Mouse (Mus musculus): ENCODE data around the gene Irgc1.

The Irgc1 gene

GRCm38 (mm10) chr7:24470356-24470755 lies 18.3 kb upstream of the Irgc1 start:
- DNase-seq (ENCODE audit: low spot score): no peak

GRCm38 (mm10) chr7:24469126-24469525 lies 17.0 kb upstream of the Irgc1 start:
- no peak for DNase-seq (ENCODE audit: low spot score)

DNA sequence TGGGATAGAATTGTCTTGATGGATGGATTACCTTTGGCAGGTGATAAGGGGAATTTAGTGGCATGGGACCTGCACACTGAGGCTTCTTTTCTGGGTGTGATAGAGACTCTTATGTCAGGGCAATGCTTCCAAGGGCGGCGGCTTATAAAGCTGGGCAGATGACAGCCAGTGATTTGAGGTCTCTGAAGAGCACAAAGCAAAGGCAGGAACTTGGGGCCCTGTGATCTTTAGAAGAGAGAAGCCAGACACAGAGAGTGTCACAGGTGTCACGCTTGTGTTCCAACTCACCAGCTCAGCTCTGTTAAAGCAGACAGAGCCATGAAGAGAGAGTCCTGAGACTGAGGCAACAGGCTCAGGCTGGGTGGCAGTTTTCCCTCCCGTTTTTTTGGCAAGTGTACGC lies 15.8 kb upstream of the Irgc1 start:
- no peak for DNase-seq (ENCODE audit: low spot score)

- DNase-seq (ENCODE audit: low spot score): no peak
These were observed 14.7 kb upstream of the Irgc1 start for GRCm38 (mm10) chr7:24466835-24467234.

DNA sequence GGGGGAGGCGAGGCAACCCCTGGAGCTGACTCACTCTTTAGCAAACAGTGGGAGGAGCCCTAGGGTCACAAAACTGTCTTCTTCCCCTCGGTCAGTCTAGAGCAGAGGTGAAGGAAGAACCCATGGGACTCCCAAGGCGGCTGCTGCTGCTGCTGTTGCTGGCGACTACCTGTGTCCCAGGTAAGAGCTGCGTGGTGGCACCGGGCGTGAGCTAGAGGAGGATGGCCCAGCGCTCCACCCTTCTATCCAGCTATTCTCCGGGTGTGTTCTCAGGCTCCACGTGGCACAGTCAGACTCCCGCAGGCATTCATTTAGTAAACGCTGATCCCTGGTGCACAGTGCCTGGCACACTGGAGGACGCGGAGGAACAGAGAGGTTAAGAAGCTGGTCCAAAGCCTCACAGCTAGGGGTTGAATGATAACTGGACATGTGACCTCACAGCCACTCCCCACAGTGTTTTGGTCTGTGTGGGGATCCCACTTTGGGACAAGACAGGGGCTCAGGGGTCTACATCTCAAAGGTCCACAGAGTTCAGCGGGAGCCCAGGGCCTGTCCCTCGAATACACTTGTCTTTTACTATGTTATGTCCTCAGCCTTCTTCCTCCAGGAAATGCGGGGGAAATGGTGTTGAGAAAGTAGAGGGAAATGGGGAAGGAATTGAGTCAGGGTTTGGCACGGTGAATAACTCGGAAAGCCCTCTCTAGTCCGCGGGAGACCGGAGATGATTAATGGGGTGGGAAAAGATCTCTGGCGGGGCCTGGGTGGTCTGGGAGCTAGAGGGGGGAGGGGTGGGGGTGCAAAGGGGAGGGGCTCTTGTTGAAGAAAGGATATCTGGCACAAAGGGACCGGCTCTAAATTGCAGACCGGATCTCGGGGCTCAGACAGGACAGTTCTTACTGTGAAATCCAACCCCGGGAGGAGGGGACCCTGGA lies 10.6 kb upstream of the Irgc1 start, which contains the start of gene Plaur:
Plaur (plus strand) TSS at position 97 of the 932 bp plus-strand sequence.
- no peak for DNase-seq (ENCODE audit: low spot score)

DNA sequence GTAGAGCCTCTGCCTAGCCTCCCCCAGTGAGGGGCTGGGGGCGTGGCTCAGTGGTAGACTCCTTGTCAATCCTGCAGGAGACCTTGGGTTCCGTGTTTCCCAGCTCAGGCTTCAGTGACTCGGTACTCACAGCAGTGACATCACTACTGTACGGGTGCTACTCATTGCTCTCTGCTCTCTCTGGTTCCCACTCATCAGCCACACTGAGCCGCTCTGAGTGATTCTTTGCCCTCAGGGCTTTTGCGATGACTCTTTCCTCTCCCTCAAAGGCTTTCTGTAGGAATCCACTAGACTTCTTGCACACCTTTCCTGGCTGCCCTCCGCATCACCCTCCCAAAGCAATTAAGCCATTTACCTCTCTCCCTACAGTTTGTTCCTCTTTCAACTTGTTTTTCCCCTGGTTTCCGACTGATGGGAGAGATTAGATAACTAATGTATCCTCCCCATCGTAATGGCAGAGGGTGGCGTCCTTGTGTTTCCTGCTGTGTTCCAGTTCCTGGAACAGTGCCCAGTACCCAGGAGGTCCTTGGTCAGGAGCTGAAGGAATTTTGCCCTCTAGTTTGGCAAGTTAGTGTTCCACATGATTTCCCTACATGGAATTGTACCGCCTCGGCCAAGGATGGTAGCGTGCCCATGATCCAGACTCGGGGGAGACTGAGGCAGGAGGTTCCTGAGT lies 9.4 kb upstream of the Irgc1 start:
- no peak for DNase-seq (ENCODE audit: low spot score)

- no peak for DNase-seq (ENCODE audit: low spot score)
These were observed 7.7 kb upstream of the Irgc1 start for GRCm38 (mm10) chr7:24459843-24460242.

DNA sequence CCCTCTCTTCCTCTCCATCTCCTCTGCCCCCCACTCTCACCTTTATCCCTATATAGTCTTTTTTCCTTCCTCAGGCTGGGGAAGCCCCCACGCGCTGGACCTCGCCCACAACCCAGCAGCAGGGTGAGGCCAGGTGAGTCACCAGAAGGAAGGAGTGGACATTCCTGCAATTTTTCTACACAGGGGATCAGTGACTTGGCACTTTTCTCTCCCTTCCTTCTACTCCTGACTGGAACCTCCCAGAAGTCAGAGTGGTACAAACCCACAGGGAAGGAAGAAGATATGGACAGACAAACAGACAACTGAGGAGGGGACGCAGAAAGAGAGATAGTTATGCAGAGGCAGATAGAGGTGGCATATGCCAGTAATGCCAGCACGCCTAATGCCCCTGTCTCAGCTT lies 7.3 kb upstream of the Irgc1 start:
- no peak for DNase-seq (ENCODE audit: low spot score)

DNA sequence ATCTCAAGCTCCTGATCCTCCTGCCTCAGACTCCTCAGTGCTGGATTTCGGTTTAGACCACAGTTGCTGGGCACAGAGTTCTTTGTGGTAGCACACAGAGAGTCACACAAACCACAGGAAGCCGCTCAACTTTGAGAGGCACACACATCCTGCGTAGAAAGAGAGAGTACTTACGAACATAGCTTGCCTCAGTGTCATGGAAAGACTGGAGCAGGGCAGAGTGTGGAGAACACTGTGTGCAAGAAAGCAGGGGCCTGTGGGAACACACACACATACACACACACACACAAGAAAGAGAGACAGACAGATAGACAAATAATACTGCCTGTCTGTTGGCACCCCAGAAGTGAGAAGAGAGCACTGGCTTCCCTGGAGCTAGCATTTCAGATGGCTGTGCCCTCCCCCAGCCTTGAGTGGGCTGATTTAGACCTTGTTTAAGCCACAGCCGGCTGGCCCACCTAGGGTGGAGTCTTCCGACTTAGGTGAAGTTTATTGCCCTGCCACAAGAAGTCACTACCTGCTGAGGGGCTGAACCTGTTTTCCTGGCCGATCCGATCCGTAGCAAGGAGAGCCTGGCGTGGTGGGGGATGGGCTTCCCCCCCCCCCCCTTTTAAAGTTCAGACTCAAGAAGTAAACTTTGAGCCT lies 5.8 kb upstream of the Irgc1 start:
- DNase-seq (ENCODE audit: low spot score): no peak

DNA sequence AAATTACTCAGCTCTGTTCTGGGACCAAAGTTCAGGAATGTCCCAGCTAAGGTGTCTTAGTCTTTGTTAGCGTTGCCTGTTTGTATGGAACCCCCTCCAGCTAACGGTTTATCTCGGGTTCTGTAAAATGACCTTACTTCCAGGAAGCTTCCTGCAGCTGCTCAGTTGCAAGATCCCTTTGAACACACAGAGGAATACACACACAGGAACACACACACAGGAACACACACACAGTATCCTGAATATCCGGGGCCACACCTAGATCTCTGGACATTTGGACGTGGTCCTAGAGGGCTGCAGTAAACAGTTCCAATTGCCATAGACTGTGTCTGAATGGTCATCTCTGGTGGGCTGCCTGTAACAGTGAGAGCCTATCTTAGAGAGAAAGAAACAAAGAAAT lies 3.6 kb upstream of the Irgc1 start:
- no peak for DNase-seq (ENCODE audit: low spot score)

DNA sequence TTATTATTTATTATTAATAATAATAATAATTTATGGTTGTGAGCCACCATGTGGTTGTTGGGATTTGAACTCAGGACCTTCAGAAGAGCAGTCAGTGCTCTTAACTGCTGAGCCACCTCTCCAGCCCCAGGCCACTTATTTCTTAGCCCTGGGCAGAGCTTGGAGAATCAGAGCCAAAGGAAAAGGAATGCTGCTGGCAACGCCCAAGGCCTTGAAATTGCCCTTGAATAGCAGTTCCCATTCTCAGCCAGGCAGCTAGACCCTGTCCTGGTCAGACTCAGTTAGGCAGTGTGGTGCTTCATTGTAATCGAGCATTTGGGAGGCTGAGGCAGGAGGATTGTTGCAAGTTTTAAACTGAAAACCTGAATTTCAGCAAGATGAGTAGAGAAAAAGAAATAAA lies 2.1 kb upstream of the Irgc1 start:
- DNase-seq (ENCODE audit: low spot score): no peak

DNA sequence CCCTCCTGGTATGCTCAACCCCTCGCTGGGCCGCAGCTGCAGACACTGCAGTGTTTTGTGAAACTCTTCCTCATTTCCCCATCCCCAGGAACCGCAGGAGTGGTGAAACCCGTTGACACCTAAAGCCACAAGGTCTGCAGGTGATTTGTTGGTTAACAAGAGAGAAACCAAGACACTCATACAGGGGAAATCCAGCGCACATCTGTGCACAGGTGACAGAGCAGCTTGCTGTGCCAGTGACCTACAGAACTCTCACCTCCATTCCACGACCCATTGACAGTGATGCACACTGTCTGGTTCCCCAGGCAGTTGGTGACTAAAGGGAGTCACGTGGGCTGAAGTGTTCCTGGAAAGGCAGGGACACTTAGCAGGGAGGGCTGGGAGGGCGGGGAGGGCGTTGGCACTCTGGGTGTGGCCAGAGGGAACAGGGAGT lies 1.5 kb downstream of the Irgc1 start:
- DNase-seq (ENCODE audit: low spot score): no peak

- DNase-seq (ENCODE audit: low spot score): no peak
These were observed 3.1 kb downstream of the Irgc1 start for GRCm38 (mm10) chr7:24448782-24449517.

GRCm38 (mm10) chr7:24446697-24447340 lies 5.3 kb downstream of the Irgc1 start:
- DNase-seq (ENCODE audit: low spot score): peak; percentile 53

DNA sequence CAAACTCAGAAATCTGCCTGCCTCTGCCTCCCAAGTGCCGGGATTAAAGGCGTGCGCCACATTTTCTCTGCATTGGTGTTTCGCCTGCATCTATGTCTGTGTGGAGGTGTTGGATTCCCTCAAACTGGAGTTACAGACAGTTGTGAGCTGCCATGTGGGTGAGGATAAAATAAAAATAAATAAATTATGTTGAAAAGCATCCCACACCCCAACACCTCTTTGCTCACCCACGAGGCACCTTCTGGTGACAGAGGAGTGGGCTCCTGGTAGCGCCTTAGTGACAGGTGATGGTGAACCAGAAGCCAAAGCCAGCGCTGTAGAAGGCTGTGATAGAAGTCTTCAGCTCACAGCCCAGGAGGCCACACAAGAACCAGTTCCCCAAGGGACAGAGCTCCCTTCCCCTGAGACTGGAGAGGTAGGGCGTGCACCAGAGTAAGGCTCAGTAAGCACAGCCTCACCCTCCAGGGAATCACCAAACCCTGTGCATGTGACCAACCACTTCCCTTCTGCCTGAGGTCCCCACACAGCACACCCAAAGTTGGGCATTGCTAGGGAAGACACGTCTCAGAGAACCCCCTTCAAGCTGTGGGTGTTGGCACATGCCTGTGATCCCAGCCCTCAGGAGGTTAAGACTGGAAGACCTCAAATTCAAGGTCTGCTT lies 6.7 kb downstream of the Irgc1 start:
- DNase-seq (ENCODE audit: low spot score): no peak

DNA sequence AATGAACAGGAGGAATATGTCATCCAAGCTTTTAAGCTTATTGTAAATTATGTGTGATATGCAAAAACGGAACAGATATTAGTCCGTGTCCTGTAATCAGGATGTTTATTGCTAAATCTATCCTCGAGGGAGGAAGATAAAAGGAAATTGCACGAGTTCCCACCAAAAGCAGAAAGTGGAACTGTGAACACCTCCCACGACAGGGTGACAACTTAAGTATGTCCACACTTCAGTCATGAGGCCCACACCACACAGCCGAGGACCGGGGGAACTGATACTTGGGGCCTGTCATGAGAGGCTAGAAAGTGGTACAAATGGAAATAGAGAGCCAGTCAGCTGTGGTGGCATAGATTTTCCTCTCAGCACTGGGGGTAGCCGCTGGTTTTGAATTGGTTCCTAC lies 9.8 kb downstream of the Irgc1 start:
- DNase-seq (ENCODE audit: low spot score): no peak

- DNase-seq (ENCODE audit: low spot score): peak; percentile 42
These were observed 10.3 kb downstream of the Irgc1 start for GRCm38 (mm10) chr7:24441785-24442184.

DNA sequence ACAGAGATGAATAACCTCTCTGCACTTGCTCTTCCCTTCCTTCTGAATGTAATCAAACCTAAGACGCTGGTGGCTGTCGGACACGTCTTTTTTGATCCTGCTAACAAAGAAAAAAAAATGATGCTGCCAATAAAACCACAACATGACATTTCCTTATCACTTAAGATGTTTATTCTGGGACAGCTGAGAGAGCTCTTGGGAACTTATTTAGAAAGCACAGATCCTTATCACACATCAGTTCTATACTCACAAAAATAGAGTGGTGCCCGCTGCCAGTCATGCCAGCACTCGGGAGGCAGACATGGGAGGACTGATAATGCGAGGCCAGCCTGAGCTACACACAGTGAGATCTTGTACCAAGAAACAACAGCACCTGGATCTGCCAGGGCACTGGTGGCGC lies 12.2 kb downstream of the Irgc1 start:
- no peak for DNase-seq (ENCODE audit: low spot score)

DNA sequence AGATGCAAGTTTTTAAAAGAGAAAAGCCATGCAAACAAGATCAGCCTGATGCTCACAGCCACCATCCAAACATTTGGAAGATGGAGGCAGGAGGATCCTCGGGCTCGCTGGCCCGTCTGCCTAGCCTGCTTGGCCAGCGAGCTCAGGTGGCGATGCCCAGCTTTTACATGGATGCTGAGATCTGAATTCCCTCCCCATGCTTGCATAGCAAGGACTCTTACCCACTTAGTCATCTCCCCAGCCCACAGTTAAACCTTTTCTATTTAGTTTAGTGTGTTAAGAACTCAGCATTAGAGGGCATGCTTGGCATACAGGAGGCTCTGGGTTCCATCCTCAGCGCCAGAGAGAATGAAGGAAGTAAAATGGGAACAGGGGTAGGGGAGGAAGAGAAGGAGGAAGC lies 12.9 kb downstream of the Irgc1 start:
- DNase-seq (ENCODE audit: low spot score): no peak

DNA sequence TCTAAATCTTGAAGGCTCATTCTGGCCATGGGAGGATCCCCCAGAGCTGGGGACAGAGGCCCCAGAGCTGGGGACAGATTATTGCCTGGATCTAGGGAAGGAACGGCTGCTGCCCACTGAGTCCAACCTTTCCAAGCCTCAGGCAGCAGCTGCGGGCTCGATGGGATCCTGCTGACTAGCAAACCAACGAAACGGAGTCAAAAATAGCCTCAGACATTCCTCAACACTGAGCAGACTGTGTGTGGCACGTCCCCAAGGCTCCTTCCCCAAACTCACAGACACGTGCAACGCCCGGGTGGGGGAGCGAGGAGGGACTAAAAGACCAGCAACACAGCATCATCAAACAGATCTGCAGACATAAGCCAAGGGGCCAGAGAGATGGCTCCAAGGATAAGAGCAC lies 14.1 kb downstream of the Irgc1 start:
- peak; percentile 70 for DNase-seq (ENCODE audit: low spot score)

DNA sequence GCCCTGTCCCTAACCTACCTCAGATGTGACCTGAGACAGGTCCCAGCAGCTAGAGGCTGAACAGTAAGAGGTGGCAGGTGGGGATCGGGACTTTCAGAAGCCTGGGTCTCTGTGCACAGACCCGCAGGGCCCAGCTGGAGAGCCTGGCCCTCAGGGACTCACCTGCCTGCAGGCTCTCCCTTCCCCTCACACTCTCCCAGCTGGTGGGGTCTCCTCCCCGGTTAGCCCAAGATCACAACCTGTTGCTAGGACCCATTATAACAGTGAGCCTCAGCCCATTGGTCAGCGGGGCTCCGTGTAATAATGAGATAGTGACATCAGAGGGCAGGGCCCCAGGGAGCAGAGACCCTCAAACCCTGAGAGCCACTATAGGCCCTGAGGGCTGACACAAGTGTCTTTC lies 16.8 kb downstream of the Irgc1 start:
- no peak for DNase-seq (ENCODE audit: low spot score)

Data from left cerebral cortex, adult 11 months (tissue).